Mouse (Mus musculus) frontal cortex, adult 2 months (tissue): ENCODE data around the gene Rnf181. TPM values are rescaled to one million over a fixed set of nuclear protein-coding genes. Genes with fewer than 3 reads are reported as not detected.
A peak's percentile ranks its signal among the peaks of the same experiment; 100 is the strongest.

ENCODE experiments used
- DNase-seq, 2 experiments: peaks; one replicate each; pipeline ENCODE4 v3.0.0; 2022; ENCODE audit warnings: low spot score in 1 of 2; ENCODE audit errors: extremely low spot score in 1 of 2
- polyA plus RNA-seq: library from polyadenylated mRNA; depleted of rRNA; stranded (reverse); fragments of >200 nt; gene quantifications from 2 replicates; pipeline ENCODE4 v1.2.3, GENCODE M21; 2012; rRNA removed

Rnf181 gene
- polyA plus RNA-seq, 1 experiment: 87.6 TPM

DNA sequence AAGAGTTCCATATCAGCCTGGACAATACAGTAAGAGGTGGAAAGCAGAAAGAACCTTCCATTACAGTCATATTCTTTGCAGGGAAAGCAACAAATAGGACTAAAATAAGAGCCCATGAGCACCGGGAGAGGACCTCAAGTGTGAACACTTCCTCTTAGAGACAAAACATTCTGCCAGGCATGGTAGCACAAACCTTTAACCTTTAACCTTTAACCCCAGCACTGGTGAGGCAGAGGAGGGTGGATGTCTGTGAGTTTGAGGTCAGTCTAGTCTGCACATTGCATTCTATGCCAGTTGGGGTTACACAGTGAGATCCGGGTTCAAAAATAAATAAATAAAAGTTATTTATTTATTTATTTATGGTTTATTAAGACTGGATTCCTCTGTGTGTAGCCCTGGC, 26.3 kb downstream of the Rnf181 start:
- no peak for DNase-seq

- DNase-seq: no peak
Measured at GRCm38 (mm10) chr6:72333111-72333510, 33.6 kb downstream of the Rnf181 start.

DNA sequence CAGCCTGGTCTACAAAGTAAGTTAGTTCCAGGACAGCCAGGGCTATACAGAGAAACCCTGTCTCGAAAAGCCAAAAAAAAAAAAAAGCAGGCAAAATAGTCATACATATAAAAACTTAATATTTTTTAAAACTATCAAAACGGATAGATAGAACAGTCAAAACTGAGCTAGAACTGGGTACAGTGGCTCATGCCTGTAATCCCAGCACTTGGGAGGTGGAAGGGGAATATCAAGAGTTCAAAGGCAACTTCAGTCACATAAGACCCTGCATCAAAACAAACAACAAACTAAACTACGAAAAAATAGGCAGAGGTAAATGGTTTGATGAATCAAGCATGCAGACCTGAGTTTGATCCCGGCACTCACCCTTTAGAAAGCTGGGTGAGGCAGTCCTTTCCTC, 36.6 kb downstream of the Rnf181 start:
- DNase-seq: no peak

DNA sequence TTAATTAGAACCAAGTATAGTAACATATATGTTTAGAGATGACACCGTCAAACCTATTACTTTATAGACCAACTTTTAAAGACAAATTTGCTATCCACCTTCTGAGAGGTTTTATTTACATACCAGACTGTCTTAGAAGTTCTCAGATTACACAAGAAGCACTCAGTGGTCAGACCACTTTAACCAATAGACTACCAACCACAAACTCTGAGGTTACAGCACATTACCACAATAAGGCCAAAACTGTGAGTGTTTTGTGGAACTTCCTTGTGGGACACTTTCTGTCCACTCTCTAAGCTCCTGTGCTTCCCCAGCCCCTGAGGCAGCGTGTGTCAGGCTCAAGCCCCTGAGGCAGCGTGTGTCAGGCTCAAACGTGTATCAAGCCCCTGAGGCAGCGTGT, 37.7 kb downstream of the Rnf181 start:
- DNase-seq: no peak

GRCm38 (mm10) chr6:72326274-72326673, 40.5 kb downstream of the Rnf181 start:
- peak in 1 of 2 experiments; percentile 63 for DNase-seq

GRCm38 (mm10) chr6:72323786-72324508, 42.8 kb downstream of the Rnf181 start:
- no peak for DNase-seq

DNA sequence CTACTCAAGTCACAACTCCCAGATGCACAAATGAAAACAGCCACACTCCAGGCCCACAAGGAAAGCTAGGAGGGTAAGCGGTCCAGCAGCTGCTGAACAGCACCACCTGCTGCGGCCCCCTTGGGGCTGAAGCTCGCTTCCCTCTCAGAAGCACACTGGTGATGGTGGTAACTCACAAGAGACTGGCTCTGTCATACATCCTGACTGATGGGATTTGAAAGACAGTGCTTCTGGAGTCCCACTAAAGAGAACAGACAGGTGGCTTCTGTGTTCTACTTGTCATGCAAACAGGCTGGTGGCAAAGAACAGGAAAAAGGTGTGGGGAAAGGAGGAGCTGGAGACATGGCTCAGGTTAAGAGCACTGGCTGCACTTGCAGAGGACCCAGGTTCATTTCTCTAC, 43.8 kb downstream of the Rnf181 start:
- no peak for DNase-seq

DNA sequence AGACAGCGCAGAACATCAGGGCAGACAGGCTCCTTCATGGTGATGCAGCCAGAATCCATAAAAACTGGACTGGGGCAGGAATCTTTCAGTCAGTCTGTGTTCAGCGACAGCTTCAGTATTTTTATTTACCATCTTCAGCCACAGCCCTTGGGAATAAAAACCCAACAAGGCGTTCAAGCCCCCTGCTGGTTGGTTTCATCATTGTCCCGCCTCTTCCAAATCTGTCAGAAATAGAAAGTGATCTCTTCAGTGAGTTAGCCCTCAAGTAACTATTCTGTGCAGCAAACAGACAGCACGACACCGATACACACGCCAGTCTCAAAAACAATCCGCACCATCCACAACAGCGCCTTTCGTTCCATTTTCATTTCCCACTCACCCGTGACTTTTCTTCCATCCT, 47.7 kb downstream of the Rnf181 start:
- DNase-seq: peak; percentile 30 to 74

- DNase-seq: peak in 1 of 2 experiments; percentile 19
Measured at GRCm38 (mm10) chr6:72318440-72318839, 48.3 kb downstream of the Rnf181 start.

DNA sequence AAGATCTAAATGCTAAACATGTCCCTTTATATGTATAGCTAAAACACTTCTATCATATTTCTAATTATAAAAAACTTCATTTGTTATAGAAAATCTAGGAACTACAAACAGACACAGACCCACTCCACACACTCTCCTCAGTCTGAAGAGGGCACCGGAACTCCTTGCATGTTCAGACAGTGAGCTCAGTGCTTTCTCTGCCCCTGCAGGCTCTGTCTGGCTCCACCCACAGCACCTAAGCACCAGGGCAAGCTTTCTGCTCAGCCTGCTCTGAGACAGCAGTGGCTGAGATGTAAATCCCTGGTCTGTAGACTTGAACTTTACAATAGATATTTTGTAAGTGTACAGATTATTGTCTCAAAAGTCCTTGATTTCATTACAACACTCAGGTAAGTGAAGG, 50.7 kb downstream of the Rnf181 start:
- no peak for DNase-seq

- no peak for DNase-seq
Measured at GRCm38 (mm10) chr6:72315384-72315783, 51.4 kb downstream of the Rnf181 start.

GRCm38 (mm10) chr6:72313124-72313867, 53.5 kb downstream of the Rnf181 start:
- no peak for DNase-seq

- DNase-seq: no peak
Measured at GRCm38 (mm10) chr6:72312198-72312597, 54.6 kb downstream of the Rnf181 start.

Other genes with a start within 250 kb of the Rnf181 start
- 1.5 and 2.3 TPM in 2 replicates for gene Atoh8, start 131.4 kb downstream of the Rnf181 start, polyA plus RNA-seq
- gene Sftpb, start 62.3 kb downstream of the Rnf181 start, polyA plus RNA-seq: not detected in 2 replicates
- 30.2 and 31.8 TPM in 2 replicates for gene Usp39, start 21.8 kb downstream of the Rnf181 start, polyA plus RNA-seq
- 17.7 and 20.0 TPM in 2 replicates for gene 0610030E20Rik, start 19.6 kb downstream of the Rnf181 start, polyA plus RNA-seq
- gene Tmem150a, start 11.5 kb downstream of the Rnf181 start, polyA plus RNA-seq: 33.2 and 33.5 TPM in 2 replicates
- 8.7 and 13.3 TPM in 2 replicates for gene Vamp5, start 13.5 kb upstream of the Rnf181 start, polyA plus RNA-seq
- gene Vamp8, start 23.7 kb upstream of the Rnf181 start, polyA plus RNA-seq: 34.0 and 36.6 TPM in 2 replicates
- 20.3 and 24.4 TPM in 2 replicates for gene Ggcx, start 47.4 kb upstream of the Rnf181 start, polyA plus RNA-seq
- gene Mat2a, start 72.6 kb upstream of the Rnf181 start, polyA plus RNA-seq: 221 and 223 TPM in 2 replicates
- gene Sh2d6, start 154.8 kb upstream of the Rnf181 start, polyA plus RNA-seq: 1.8 and 2.3 TPM in 2 replicates
- 3.5 and 4.7 TPM in 2 replicates for gene Capg, start 177.4 kb upstream of the Rnf181 start, polyA plus RNA-seq
- 24.0 and 25.0 TPM in 2 replicates for gene Elmod3, start 231.5 kb upstream of the Rnf181 start, polyA plus RNA-seq
- 10.1 TPM in 2 replicates for gene Retsat, start 231.5 kb upstream of the Rnf181 start, polyA plus RNA-seq